Mouse (Mus musculus): Measurements from ENCODE around the gene Zbtb48. TPM values are rescaled to one million over a fixed set of nuclear protein-coding genes. Genes with fewer than 3 reads are reported as not detected.
A peak's percentile ranks its signal among the peaks of the same experiment; 100 is the strongest.

Zbtb48 gene
- polyA plus RNA-seq (2016; fragmentation: Nextera tagmentation; extraction: Ambion mirVana), result 25.3 and 30.2 TPM in 2 replicates

DNA sequence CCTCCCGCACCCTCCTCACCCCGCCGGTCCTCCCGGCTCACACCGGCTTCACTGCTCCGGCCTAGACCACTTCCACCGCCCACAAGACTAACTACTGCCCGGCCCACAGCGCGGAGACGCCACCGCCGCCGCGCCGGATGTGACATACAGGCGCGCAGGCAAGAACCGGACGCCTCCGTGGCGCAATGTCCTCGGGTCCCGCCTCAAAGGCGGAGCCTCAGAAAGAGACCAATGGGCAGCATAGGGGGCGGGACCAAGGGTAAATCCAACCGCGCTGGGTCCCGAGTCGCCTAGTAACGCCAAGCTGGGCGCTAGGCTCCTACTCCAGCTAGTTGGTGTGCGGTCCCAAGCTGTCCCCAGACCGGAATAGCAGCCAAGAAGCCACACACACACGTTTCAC lies at the start of gene Zbtb48:
Zbtb48 (minus strand) TSS at position 148 of the 400 bp plus-strand sequence.
- H3K27me3 ChIP-seq, result peaks cover 7% of the 10 kb centered on the region; the same call in 1 of the 2 replicates
- peak; percentile 94 for ATAC-seq (ENCODE audit: insufficient number of reproducible peaks, insufficient read depth, low FRiP score, low TSS enrichment)
- H3K36me3 ChIP-seq, result peaks cover 25% of the 10 kb centered on the region
- under 1% methylated on average over 35 of the region's 35 CpGs for WGBS
- H3K4me2 ChIP-seq (replicated peaks), result peak within 1 kb of the TSS; percentile 96
- H3K4me3 ChIP-seq, result peak within 1 kb of the TSS; percentile 60
- H3K9ac ChIP-seq, result peak within 1 kb of the TSS; percentile 83
- no peaks in the 10 kb centered on the region for H3K9me3 ChIP-seq
- H3K27ac ChIP-seq, result no peak within 1 kb of the TSS
- H3K4me1 ChIP-seq, result peaks cover 38% of the 10 kb centered on the region

DNA sequence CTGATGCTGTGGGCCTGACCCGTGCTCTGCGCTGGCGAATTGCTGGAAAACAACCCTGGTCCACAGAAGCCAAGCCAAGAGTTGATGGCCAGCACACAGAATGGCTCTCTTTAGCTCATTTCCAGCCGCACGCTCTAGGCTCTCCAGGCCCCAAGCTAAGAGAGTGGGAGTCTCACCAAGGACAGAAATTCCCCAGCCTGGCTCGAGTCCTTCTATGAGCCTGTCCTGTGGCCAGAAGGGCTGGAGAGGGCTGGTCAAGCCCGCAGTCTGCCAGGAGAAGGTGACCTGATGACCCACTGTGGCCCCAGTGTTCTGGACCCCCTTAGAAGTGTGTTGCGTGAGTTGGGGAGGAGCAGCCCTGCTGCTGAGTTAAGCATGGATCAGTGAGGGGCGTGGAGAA lies 49.7 kb upstream of the Zbtb48 start:
- H3K9me3 ChIP-seq, result no peaks in the 10 kb centered on the region
- WGBS, result 88% methylated on average over 9 of the region's 9 CpGs
- H3K27me3 ChIP-seq, result 0 out of 2 replicates have a peak, but pooled peaks cover 2% of the 10 kb centered on the region
- no peak overlapping the region for H3K9ac ChIP-seq
- H3K4me2 ChIP-seq (replicated peaks), result no peak overlapping the region
- no peak overlapping the region for H3K27ac ChIP-seq
- H3K4me3 ChIP-seq, result no peak overlapping the region
- peaks cover 8% of the 10 kb centered on the region for H3K4me1 ChIP-seq
- no peak for ATAC-seq (ENCODE audit: insufficient number of reproducible peaks, insufficient read depth, low FRiP score, low TSS enrichment)
- H3K36me3 ChIP-seq, result no peaks in the 10 kb centered on the region

DNA sequence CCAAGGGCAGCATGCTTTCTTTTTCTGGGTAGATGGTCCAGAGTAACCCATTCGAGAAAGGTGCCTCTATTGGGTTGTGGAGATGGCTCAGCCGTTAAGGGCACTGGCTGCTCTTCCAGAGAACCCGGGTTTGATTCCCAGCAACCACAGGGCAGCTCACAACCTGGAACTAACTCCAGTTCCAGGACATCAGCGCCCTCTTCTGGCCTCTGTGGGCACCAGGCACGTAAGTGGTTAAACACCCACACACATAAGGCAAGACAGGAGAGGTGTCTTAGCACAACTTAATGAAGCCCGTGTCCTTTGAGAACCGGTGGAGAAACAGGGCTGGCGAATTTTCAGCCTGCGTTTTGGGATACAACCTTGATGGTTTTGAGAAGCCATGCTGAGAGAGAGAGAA lies 47.1 kb upstream of the Zbtb48 start:
- H3K4me2 ChIP-seq (replicated peaks), result no peak overlapping the region
- peaks cover 8% of the 10 kb centered on the region for H3K4me1 ChIP-seq
- H3K27me3 ChIP-seq, result no peaks in the 10 kb centered on the region
- no peaks in the 10 kb centered on the region for H3K9me3 ChIP-seq
- H3K4me3 ChIP-seq, result no peak overlapping the region
- 80% methylated on average over 9 of the region's 9 CpGs for WGBS
- H3K27ac ChIP-seq, result no peak overlapping the region
- H3K9ac ChIP-seq, result no peak overlapping the region
- no peaks in the 10 kb centered on the region for H3K36me3 ChIP-seq
- no peak for ATAC-seq (ENCODE audit: insufficient number of reproducible peaks, insufficient read depth, low FRiP score, low TSS enrichment)

DNA sequence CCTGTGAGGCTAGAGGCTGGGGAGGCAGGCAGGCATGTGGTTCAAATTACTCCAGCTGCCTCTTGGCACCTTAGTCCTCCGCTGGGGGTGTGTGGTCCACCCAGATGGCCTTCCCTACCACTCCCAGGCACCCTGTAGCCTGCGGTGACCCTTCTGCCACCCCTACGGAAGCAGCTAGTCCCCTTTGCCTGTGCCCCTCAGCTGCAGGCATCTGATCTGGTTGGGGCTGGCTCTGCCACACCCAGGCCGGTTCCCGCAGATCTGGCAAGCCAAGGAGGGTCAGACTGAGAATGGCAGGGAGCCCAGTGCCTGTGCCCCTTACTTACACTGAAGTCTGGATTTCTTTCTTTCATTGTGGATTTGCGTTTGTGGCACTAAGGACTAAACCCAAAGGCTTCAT lies 46.2 kb upstream of the Zbtb48 start:
- H3K27me3 ChIP-seq, result no peaks in the 10 kb centered on the region
- no peak overlapping the region for H3K27ac ChIP-seq
- no peak for ATAC-seq (ENCODE audit: insufficient number of reproducible peaks, insufficient read depth, low FRiP score, low TSS enrichment)
- no peaks in the 10 kb centered on the region for H3K9me3 ChIP-seq
- peaks cover 8% of the 10 kb centered on the region for H3K4me1 ChIP-seq
- H3K4me2 ChIP-seq (replicated peaks), result no peak overlapping the region
- no peaks in the 10 kb centered on the region for H3K36me3 ChIP-seq
- H3K4me3 ChIP-seq, result no peak overlapping the region
- H3K9ac ChIP-seq, result no peak overlapping the region
- 85% methylated on average over 6 of the region's 6 CpGs for WGBS

DNA sequence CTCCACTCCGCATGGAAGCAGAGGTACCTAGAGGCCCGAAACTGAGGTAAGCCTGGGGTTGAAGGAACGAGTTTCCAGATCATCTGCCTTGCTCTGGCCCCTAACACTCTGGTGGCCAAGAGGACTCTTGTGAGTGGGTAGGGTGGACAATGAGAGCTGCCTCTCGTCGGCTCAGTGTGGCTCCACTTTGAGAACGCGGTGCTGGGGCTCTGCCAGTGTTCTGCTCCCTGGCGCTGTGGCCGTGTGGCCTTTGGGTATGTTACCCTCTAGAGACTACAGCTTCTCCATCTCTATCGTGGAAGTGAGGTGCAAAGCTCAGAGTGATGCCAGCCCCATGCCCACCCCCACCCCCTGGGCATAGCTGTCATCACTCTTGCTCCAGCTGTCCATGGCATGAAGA lies 45.2 kb upstream of the Zbtb48 start:
- WGBS, result 76% methylated on average over 10 of the region's 10 CpGs
- Histone ChIP-seq H3K4me2 (replicated peaks) (no peak overlapping the region), H3K9ac (no peak overlapping the region), H3K4me1 (peaks cover 8% of the 10 kb centered on the region), H3K9me3 (no peaks in the 10 kb centered on the region), H3K36me3 (no peaks in the 10 kb centered on the region), H3K27ac (no peak overlapping the region), H3K27me3 (no peaks in the 10 kb centered on the region), H3K4me3 (no peak overlapping the region)
- ATAC-seq (ENCODE audit: insufficient number of reproducible peaks, insufficient read depth, low FRiP score, low TSS enrichment), result no peak

DNA sequence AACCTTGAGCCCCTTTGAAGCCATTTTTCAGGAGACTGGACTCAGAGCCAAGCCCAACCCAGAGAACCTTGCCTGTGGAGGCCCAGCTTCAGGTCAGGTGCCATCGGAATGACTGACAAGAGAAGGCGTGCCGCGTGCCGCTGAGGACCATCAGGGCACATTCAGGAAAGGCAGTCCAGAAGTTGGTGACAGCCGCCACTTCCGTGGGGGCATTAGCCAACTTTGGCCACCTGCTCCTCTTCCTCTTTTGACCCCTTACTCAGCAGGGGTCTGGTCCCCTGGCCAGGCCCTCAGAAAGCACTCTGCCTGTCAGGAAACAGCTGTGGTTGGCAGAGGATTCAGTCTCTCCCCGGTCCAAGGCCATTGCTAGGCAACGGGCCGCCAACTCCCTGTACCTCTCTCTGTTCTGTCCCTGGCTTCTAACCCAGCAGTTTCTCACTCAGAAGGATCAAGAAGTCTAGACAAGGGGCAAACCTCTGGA lies 44.7 kb upstream of the Zbtb48 start, which contains the start of gene Plekhg5:
Plekhg5 (plus strand) TSS at position 378 of the 481 bp plus-strand sequence.
- no peaks in the 10 kb centered on the region for H3K36me3 ChIP-seq
- H3K27ac ChIP-seq, result no peak within 1 kb of the TSS
- H3K4me1 ChIP-seq, result peaks cover 8% of the 10 kb centered on the region
- H3K4me2 ChIP-seq (replicated peaks), result no peak within 1 kb of the TSS
- WGBS, result 59% methylated on average over 10 of the region's 10 CpGs
- H3K9ac ChIP-seq, result no peak within 1 kb of the TSS
- no peak within 1 kb of the TSS for H3K4me3 ChIP-seq
- no peaks in the 10 kb centered on the region for H3K9me3 ChIP-seq
- H3K27me3 ChIP-seq, result no peaks in the 10 kb centered on the region
- no peak for ATAC-seq (ENCODE audit: insufficient number of reproducible peaks, insufficient read depth, low FRiP score, low TSS enrichment)

DNA sequence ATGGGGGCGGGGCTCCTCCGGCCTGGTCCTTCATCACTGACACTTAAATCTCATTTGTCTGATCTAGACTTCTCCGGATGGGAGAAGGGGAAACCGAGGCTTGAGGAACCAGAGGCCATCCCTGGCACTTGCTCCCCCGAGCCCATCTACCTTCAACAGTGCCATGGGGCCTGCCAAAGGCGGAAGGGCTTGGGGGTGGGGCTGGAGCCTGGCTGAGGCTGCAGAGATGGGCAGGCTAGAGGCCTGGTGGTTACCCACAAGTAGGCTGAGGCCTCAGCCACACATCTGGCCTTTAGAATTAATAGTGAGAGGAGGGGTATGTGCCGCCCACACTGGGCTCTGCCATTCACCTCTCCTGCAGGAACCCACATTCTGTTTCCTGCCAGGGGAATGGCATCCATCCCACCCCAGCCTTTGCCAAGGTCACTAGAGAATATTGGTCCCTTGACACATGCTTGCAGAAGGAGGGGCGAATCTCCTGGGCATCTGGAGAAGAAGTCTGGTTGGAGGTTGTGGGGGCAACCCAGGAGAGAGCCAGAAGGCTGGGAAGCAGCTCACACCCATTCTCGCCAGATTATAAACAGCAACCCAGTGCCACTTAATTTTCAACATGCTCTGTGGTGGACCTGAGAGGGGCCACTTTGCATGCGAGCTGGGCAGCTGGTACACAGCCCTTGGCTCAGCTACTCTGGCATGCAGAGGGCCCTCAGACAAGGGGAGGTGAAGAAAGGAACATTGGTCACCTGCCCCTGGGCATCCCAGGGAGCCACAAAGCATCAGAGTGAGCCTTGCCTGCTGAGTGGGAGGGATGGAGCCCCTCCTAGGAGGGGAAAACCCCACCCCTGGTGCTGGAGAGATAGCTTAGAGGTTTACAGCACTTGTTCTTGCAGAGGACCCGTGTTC lies 43.3 kb upstream of the Zbtb48 start:
- H3K27ac ChIP-seq, result no peak overlapping the region
- H3K4me2 ChIP-seq (replicated peaks), result no peak overlapping the region
- peaks cover 5% of the 10 kb centered on the region; the same call in 1 of the 2 replicates for H3K4me1 ChIP-seq
- no peaks in the 10 kb centered on the region for H3K9me3 ChIP-seq
- WGBS, result 74% methylated on average over 11 of the region's 11 CpGs
- no peaks in the 10 kb centered on the region for H3K36me3 ChIP-seq
- no peaks in the 10 kb centered on the region for H3K27me3 ChIP-seq
- H3K9ac ChIP-seq, result no peak overlapping the region; the same call in 1 of the 2 replicates
- H3K4me3 ChIP-seq, result no peak overlapping the region
- ATAC-seq (ENCODE audit: insufficient number of reproducible peaks, insufficient read depth, low FRiP score, low TSS enrichment), result no peak

DNA sequence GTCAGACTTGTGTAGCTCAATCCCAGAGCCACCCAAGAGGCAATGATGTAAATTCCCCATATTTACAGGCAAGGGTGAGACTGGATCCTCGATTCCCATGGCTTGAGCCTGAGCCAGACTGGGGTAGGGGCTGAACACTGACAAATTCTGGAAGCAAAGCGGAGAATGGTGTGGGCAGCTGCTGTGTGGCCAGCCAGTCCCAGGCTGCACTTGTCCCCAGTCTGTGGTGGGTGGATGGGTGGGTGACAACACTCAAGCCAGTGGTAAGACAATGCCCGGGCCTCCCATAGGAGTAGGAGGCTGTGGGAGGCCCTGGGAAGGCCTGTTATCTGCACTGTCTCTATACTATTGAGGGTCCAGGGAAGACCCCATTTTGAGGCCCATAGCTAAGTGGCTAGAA lies 41.8 kb upstream of the Zbtb48 start:
- H3K9ac ChIP-seq, result no peak overlapping the region
- no peaks in the 10 kb centered on the region for H3K27me3 ChIP-seq
- WGBS, result 86% methylated on average over 3 of the region's 3 CpGs
- no peaks in the 10 kb centered on the region for H3K36me3 ChIP-seq
- H3K27ac ChIP-seq, result no peak overlapping the region
- no peak overlapping the region for H3K4me2 ChIP-seq (replicated peaks)
- H3K9me3 ChIP-seq, result no peaks in the 10 kb centered on the region
- ATAC-seq (ENCODE audit: insufficient number of reproducible peaks, insufficient read depth, low FRiP score, low TSS enrichment), result no peak
- H3K4me1 ChIP-seq, result 0 out of 2 replicates have a peak, but pooled peaks cover 3% of the 10 kb centered on the region
- no peak overlapping the region for H3K4me3 ChIP-seq

DNA sequence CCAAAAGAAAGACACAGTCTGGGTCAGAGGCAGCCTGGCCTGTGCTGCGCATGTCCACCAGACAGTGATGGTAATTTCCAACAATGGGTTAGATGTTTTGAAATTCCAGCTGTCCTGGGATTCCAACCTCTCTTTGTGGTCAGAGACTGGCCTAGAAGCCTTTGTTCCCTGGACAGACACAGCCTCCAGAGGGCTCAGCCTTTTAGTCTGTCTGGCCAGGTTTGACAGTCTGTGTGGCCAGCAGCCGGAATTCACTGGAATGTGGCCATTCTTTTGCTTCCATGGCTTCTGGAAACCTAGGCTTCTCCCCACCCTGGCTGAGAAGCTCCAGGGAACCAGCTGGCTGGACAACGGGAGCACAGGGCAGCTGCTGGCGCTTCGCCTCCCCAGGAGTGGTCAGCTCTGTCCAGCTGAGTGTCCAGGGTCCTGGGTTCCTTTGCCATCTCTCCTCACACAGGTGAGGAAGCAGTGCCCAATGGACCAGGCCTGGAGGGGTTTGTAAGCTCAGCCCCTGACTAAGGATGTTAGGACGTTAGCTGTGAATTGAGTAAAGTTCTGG lies 40.8 kb upstream of the Zbtb48 start:
- no peak overlapping the region for H3K4me2 ChIP-seq (replicated peaks)

DNA sequence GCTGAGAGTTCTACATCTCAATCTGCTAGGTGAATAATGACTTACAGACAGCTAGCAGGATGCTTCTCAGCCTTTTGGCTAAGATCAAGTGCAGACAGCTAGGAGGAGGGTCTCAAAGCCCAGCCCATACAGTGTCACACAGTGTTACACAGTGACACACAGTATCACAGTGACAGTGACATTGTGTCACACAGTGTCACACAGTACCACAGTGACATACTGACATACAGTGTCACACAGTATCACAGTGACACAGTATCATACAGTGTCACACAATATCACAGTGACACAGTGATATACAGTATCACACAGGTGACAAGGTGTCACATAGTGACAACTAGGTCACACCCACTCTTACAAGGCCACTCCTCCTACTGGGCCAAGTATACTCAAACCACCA lies 39.8 kb upstream of the Zbtb48 start:
- Histone ChIP-seq H3K9me3 (no peaks in the 10 kb centered on the region), H3K36me3 (0 out of 2 replicates have a peak, but pooled peaks cover 8% of the 10 kb centered on the region), H3K27me3 (no peaks in the 10 kb centered on the region), H3K4me3 (no peak overlapping the region), H3K9ac (no peak overlapping the region), H3K4me2 (replicated peaks) (no peak overlapping the region), H3K27ac (no peak overlapping the region), H3K4me1 (no peaks in the 10 kb centered on the region)
- no peak for ATAC-seq (ENCODE audit: insufficient number of reproducible peaks, insufficient read depth, low FRiP score, low TSS enrichment)

More for the DNA sequence above, 40.8 kb upstream of the Zbtb48 start:
- no peaks in the 10 kb centered on the region for H3K27me3 ChIP-seq
- H3K9me3 ChIP-seq, result no peaks in the 10 kb centered on the region
- 0 out of 2 replicates have a peak, but pooled peaks cover 3% of the 10 kb centered on the region for H3K4me1 ChIP-seq
- WGBS, result 75% methylated on average over 6 of the region's 6 CpGs
- no peak overlapping the region for H3K27ac ChIP-seq
- no peak overlapping the region for H3K9ac ChIP-seq
- 0 out of 2 replicates have a peak, but pooled peaks cover under 1% of the 10 kb centered on the region for H3K36me3 ChIP-seq
- no peak for ATAC-seq (ENCODE audit: insufficient number of reproducible peaks, insufficient read depth, low FRiP score, low TSS enrichment)
- H3K4me3 ChIP-seq, result no peak overlapping the region

DNA sequence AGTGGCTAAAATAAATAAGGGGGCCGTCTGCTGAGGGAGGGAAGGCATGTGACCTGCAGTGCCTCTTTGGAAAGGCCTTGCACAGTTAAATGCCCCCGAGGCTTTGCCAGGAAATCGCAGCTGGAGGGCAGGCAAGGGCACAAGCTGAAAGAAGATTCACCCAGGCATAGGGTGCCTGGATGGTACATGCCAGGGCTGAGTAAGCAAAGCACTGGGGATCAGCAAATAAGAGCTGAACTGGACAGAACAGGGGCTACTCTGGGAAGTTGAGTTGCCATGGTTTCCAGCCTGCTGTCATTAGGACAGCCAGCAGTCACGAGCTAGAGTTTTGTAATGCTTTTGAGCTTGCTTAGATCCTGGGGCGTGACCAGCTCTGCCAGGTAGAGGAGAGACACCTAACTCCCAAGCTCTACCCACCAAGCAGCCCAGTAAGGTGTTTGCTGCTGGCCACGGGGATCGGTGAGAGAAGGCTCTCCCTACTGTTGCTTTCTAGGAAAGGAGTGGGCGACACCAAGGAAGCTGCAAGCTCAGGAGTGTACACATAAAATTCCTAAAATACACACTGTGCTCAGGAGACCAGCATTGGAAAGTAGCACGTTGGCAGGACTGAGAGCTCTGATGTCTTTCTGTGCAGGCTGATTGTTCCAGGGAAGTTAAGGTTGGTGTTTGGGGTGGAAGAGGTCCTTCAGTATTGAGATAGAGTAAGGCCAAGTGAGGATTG lies 35.1 kb upstream of the Zbtb48 start:
- H3K4me2 ChIP-seq (replicated peaks), result no peak overlapping the region
- H3K9ac ChIP-seq, result no peak overlapping the region
- no peak overlapping the region for H3K27ac ChIP-seq
- no peak overlapping the region for H3K4me3 ChIP-seq
- H3K36me3 ChIP-seq, result peaks cover 53% of the 10 kb centered on the region
- ATAC-seq (ENCODE audit: insufficient number of reproducible peaks, insufficient read depth, low FRiP score, low TSS enrichment), result no peak
- 77% methylated on average over 9 of the region's 9 CpGs for WGBS
- H3K9me3 ChIP-seq, result no peaks in the 10 kb centered on the region
- no peaks in the 10 kb centered on the region for H3K27me3 ChIP-seq
- no peaks in the 10 kb centered on the region for H3K4me1 ChIP-seq

Data from embryonic facial prominence, embryonic 12.5 days (tissue).